Mouse (Mus musculus): ENCODE data around the gene Serpinb1c.
"Not testable (repeated sequence)": the region's sequence is repeated elsewhere in the genome, so short reads cannot be mapped to it uniquely, and the experiment has no call there.

Gene Serpinb1c

DNA sequence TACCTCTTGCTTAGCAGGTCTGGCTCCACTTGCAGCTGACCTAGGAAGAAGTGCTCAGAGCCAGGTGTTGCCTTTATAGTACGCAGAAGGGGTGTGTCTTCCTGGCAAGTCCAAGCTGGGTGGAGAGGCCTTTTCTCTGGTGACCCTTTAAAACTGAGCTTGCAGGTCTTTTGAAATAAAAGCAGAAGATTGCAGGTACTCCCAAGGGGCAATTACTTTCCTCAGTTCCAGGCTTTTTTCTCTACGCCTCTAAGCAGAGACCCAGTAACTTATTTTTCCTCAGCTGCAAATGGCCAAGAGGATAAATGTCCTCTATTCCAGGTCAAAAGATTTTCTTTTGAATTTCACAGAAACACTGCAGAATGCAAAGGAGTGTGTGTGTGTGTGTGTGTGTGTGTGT is at the start of gene Serpinb1c:
TSS of gene Serpinb1c (minus strand) at position 101 of the 400 bp plus-strand sequence.
- no peak for DNase-seq

DNA sequence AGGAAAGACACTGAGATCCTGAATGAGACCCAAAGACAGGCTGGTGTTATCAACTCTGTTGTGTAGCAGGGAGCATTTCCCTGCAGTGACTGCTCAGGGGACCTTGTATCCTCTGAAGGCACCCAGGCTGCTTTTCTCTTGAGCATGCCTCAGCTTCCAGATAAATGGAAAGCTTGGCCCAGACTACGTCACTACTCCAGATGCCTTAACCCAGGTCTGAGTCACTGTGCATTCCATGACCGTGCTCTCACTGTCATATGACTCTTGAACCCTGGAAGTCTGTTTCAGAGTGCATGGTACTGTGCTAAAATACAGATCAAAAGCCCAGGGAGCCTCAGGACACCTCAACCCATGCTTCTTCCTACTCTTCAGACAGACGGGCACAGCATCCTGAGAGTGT is 41.2 kb upstream of the Serpinb1c start:
- DNase-seq = not testable (repeated sequence)

DNA sequence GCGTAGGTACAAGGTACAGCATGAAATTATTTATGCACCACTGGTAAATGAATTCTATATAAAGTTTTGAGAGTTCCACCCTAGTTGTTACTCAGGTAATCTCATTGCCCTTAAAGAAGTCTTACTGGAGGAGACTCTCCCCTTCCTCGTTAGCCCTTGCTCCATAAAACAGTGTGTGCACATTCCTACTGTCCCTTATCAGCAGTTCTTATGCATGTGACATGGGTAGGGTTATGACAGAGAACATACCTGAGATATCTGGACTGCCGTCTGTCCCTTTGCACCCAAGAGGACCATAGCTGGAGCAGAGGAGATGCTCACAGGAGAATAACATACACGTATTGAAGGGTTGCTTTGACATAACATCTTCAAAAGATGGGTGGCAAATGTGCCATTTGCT is 40.3 kb upstream of the Serpinb1c start:
- DNase-seq = not testable (repeated sequence)

DNA sequence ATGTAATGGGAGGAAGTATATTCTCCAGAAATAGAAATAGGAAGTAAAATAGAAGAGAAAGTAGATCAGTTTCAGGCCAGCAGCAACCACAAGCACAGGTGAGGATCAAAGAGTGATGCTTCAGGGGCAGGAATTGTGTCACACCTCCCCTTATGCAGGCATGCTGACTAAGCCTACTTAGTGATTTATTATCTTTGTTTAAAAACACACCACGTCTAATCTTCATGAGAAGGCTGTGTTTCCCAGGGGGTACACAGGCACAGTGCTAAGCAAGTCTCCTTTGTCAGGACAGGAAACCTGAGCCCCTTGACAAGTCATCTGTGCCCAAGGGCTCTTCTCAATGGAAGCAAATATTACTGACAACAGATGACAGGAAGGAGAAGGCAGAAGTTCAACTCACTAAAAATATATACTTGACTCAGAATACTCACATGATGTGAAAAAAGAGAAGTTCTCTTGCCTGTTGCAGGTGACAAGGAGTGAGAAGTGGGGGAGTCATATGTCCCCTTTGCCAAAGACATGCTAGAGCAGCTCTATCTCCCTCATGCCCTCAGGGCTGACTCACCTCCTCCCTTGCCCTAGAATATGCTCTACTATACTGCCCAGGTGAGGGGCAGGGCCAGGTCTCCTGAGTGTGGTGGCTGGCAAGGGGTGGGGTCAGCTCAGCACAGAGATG is 36.8 kb upstream of the Serpinb1c start:
- DNase-seq = no peak

DNA sequence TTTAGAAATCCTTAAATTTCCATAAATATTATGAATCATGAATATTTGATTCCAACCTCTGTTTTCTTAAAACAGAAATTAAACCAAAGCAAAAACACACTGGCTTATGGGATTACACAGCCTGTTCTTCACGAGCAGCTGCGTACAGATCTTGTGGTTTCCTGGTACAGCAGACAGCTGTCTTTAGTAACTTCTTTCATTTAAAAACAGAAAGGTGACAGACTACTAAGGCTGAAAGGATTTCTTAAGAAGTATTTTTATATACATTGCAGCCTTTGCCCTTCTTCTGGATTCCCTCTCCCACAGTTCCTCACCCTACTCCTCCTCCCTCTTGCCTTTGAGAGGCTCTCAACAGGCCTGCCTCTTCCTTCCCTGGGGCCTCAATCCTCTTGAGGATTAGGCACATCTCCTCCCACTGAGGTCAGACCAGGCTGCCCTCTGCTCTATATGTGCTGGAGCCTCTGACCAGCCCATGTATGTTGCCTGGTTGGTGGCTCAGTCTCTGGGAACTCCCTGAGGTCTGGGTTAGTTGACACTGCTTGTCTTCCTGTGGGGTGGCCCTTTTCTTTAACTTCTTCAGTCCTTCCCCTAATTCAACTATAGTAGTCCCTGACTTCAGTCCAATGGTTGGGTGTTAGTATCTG is 31.2 kb upstream of the Serpinb1c start:
- DNase-seq = no peak

DNA sequence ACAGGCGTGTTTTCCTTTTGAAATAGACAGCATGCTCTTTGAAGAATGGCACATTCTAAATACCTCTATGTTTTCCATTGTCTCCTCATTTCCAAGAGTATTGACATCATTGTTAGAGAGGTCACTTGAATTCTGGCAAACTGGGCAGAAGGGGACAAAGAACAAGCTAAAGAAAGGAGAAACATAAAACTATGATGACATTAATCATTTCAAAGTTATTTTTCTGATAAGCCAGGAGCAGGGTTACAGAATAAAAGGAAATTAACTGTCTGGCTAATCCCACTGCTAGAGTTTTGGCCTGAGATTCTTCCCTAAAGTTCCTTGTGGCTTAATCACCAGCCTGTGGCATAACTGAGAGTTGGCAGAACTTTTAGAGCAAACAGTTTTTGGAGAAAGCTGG is 29.2 kb upstream of the Serpinb1c start:
- no peak for DNase-seq

DNA sequence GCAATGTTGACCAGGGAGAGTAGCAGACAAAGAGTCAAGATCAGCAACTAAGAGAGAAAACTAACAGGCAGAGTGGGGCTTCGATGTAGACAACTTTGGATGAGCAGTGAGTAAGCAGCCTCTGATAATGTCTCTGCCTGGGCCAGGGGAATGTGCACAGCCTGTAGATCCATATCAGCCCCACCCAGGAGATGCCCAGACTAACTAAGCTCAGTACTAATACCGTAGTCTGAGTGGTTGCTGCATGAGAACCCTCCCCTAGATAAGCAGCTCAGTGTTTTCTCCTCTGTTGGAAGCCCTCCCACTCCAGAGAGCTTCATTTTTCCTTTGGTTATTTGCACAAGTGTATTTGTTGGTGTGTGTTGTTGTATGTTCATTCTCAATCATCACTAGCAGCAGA is 28.6 kb upstream of the Serpinb1c start:
- no peak for DNase-seq

DNA sequence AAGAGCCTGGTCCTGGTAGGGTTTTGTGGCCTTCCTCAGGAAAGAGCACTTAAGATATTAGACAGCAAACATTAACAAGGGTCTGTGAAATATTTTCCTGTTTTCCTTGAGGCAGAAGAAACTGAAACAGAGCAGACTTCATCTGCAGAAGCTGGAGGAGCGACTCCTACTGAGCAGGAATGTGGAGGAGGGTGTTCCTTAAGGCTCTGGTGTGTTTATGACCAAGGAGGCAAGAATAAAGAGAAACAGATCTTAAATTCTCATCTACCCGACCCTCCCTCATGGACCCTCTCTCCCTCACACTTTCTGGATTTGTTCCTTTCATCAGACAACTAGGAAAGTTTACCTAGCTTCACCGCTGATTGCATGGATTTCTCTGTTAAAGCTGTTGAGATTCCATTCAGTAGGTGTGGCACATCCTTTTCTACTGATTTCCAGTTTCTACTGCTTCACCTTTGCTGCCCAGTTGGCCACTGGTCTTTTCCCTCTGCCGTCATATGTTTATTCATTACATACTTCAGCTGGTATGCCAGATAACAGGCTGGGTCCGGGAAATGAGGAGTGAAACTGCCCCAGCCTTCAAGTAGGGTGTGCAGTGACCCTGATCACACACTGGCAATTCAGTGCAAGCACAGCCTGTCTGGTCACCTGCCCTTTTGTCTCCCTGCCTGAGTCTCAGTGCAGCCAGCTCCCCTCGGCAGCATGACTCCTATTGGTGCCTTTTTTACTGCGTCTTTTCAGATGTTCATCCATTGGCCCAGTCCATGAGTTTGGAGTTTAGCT is 26.8 kb upstream of the Serpinb1c start:
- peak; percentile 57 for DNase-seq

DNA sequence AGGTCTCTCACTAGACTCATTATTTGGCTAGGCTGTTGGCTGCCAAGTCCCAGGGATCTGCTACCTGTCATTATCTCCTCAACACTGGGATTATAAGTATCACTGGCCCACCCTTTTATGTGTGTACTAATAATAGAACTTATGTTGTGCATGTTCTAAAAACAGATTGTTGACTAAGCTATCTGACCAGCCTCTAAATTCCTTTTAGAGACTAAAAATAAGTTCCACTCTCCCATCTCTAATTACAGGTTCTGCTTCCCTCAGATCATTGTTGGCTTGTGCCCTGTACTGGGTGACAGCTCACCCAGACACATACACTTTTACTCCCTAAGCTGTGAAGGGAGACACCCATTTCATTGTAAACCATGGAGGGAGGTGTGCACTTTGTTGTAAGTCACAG is 24.6 kb upstream of the Serpinb1c start:
- no peak for DNase-seq

DNA sequence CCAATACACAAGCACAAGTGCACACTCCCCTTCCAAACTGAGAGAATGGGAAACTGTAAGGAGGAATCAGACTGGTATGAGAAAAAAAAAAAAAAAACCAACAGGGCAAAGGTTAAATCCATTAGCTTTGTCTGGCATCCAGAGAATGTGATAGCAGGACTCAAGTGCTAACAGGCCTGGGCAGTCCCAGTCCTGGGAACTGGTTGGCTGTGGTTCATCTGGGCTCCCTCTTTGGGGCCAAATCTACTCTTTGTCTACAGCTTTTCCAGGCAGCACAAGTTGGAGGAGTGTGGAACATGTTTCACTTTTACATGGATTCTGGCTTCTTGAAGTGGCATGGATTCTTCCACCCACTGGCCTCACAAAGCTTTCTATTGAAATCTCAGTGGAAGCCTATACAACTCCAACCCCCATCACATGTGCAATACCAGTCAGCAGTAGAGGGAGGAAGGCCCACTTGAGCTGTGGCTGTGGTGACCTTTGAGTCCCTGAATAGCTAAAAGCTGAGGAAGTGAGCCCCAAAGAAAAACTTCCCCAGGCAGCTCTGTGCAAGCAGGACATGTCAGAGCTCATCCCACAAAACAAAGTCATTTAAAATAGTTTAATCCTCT is 14.9 kb upstream of the Serpinb1c start:
- peak; percentile 24 for DNase-seq

DNA sequence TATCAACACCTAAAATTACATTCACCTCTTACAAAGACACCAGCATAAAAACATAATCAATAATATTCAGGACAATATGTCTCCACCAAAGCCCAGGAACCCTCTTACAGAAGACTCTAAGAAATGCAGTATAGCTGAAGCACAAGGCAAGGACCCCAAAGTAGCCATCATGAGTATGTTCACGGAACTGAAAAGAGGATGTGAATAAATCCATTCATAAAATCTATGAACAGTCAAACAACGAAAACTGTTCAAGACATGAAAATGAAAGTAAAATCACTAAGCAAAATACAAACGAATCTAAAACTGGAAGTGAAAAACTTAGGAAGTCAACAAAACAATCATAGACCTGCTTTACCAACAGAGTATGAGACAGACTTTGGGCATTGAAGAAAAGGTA is 10.2 kb upstream of the Serpinb1c start:
- no peak for DNase-seq

DNA sequence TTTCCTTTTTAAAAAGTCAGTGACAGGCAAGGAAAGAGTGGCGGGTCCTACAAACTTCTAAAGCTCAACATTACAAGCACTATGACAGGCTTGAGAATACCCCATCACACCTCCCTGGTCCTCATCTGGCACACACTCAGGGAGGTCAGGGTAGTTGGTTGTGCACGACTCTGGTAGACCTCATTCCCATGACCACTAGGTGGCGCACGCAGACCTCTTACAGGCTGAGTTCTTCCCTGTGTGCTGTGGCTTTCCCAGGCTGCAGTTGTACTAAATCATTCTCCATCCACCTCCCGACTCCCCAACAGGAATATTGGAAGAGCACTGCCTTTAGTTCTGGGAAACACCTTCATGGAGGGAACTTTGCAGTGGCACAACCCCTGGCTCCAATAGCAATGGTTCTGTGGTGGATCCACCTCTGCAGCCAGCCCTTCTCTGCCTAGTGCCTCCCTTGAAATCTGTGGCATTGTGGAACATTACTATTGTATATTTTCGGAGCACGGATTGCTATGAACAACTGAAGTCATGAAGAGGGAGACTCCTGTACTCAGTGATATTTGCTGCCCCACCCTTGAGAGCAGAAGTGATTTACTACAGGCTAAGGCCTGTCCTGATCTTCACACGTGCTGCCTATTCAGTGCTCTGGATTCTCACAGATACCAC is 5.3 kb upstream of the Serpinb1c start:
- peak; percentile 98 for DNase-seq

DNA sequence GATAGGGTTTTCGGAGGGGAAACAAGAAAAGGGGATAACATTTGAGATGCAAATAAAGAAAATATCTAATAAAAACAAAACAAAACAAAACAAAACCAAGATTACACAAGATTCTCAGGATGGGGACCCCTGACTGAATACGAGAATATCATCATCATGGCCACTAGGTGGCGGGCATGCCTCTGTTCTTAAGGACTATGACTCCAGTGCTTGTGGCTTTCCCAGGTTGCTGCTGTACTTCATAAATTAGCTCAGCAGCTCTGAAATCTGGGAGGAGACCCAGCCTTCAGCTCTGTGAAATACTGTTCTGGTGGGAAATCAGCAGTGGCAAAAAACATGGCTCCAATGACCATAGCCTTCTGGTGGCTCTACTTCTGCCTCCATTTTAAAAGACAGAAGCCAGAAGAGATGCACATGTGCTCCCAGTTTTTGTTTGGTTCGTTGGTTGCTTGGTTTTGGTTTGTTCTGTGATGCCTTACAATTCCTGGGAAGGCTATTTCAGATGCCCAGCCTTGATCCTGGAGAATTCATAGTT is 4.5 kb upstream of the Serpinb1c start:
- DNase-seq = peak; percentile 81

DNA sequence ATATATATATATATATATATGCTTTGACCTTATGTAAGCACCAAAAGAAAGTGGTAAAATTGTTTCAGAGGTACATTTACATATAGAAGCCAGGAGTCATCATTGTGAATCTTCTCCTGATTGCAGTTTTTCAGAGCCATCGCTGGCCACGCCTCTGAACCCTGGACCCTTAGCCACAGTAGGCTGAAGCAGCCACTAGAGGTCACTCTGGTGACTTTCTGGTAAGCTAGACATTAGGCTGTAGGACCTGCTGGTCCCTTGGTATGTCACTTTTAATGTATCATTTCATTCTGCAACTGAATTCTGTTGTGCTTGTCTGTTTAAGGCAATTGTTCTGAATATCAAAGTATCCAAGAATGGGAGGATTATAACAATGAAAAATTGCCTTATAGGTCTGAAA is 2.6 kb upstream of the Serpinb1c start:
- DNase-seq = peak; percentile 71

DNA sequence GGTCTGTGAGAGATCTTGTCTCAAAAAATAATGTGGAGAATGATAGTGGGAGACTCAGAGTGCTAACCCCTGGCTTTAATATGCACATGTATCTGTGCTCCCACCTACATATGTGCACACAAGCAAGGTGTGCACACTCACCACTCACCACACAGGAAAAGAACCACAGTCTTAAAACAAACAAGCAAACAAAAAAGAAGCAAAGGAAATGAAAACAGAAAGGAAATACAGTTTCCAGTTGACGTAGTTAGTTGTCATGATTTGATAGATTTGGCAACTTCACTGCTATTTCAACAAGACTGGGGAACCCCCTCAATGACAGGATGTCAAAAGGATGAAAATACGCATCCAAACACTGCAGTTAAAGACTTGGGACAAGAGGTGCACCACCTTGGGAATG is 1.1 kb upstream of the Serpinb1c start:
- DNase-seq = not testable (repeated sequence)

DNA sequence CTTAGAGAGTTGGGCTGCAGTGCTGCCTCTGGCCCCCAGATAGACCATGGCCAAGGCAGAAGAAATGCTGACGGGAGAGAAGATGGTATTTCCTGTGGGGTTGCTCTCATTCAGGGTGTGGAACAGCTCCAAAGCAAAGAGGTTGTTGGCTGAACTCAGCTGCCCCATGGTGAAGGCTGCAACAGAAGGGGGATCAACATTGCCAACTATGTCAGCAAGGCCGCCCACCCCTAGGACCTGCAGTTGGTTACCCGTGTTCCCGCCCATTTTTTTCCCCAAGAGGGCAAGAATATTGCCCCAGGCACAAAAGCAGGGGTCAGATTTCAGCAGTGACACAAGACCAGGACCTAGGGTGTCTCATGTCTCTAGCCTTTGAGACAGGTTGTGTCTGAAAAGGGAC is 1.1 kb downstream of the Serpinb1c start:
- no peak for DNase-seq

DNA sequence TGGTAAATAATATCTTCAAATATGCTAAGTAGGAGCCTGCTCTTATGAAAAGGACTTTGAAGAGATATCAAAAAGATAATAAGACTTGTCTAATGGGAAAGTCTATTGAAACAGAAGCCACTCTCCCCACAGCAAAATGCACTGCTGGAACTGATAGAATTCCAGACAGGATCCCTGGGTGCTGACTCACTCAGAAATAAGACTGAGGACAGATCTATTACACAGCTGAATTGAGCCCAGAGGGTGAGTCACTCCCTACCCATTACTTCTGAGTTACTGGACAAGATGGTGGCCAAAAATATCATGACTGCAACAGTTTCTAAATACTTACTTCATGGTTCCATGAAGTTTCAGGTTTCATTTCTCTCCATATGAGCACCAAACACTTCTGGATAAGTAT is 13.3 kb downstream of the Serpinb1c start:
- DNase-seq = no peak

DNA sequence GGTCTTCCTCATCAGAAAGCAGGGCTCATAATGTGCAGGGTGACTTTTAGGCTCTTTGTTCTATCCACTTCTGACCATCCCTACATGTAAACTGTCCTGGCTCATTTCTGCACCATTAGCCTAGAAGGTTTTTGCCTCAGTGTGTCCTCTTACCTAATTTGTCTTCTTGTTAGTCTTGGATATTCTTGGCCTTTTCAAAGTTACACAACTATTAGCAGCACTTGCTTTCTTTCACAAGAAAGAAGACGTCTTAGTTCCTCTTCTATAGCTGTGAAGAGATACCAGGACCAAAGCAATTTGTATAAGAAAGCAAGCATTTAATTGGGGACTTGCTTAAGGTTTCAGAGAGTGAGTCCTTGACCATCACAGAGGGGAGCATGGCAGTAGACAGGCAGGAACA is 24.1 kb downstream of the Serpinb1c start:
- no peak for DNase-seq

DNA sequence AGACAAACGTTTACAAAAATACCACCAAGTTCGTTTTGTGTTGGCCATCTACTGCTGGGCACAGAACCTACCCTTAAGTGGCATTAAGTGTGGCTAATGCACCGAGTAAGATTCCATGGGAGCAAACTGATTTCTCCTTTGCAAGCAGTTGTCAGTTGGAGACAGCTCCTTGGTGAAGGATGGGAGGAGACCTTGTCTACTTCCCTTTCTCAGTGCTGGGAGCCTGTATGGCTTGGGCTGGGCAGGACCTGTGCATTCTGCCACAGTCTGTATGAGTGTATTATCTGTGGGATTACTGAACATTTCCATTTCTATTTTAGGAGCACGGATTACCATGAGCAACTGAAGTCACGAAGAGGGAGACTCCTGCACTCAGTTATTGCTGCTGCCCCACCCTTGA is 29.2 kb downstream of the Serpinb1c start:
- DNase-seq = no peak

DNA sequence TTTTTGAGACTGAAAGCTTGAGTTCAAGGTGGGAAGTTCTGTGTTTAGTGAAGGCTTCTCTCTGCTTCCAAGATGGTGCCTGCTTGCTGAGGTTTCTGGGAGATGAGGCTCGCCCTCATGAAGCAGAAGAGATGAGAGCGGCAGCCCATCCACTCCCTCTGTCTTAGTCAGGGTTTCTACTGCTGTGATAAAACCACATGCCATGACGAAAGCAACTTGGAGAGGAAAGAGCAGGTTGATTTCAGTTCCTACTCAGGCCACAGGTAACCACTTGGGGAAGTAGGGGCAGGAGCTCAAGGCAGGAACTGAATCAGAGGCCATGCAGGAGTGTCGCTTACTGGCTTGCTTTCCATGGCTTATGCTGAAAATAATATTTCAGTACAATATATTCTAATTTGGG is 29.8 kb downstream of the Serpinb1c start:
- DNase-seq = not testable (repeated sequence)

DNA sequence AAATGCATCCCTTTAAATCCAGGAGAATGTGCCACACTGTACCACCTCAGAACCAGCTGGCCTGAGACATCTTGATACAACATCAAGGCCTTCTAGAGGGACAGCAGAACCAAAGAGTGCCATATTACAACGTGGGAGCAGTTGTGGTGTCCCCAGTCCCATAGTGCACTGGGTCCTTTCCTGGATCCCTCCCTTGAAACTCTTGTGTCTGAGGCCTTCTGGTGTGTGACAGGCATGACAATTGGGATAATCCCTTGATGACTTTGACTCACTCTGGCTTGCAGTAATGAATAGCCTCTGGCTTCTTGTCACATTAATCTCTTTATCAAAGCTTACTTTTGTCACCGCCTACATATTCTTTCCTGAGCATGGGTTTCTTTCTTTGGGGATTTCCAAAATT is 31.0 kb downstream of the Serpinb1c start:
- DNase-seq = no peak

DNA sequence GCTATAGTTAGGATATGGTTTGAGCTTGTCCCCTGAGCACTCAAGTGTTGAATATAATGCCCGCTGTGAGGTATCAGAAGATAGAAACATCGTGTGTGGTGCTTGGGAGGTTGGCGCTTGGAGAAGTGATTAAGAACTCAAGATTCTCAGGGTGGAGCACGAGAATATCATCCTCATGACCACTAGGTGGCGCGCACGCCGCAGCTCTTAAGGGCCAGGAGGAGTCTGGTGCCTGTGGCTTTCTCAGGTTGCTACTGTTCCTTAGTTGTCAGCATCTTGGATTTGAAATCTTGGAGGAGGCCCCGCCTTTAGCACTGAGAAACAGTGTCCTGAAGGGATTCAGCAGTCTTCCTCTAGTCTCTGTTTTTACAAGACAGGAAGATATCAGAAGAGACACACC is 31.5 kb downstream of the Serpinb1c start:
- DNase-seq = peak; percentile 81

DNA sequence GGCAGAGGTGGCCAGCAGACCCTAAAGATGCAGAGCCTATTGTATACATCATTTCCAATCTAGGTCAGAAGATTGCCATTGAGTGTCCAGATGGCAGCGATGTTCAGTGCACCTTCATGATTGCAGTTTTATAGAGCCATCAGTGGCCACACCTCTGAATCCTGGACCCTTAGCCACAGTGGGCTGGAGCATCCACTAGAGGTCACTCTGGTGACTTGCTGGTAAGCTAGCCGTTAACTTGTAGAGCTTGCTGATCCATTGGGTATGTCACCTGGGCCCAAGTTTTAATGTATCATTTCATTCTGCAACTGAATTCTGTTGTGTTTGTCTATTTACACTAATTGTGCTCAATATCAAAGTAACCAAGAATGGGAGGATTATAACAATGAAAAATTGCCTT is 32.4 kb downstream of the Serpinb1c start:
- no peak for DNase-seq
